ENCODE assay signal across 14 mouse cellular contexts in the genomic region with DNA sequence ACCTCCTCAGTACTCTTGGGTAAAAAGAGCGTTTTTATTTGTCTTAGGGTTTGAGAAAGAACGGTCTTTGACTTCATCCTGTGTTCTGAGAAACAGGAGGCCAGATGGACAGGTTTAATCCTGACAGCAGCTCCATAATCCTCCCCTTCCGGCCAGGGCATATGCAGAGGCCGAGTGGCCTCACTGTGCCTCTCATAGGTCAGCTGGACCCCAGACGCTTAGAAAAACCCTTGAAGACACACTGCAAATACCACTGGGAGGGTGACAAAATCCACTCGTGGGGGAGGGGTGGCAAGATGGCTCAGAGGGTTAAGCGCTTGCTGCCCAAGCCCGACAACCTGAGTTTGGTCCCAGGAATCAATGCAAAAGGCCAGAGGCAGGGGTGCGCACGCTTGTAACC.
DNase-seq lines count a peak whose midpoint lies in the region; ATAC-seq and TF ChIP-seq lines count a peak whose summit lies in the region.
"Had no signal": no experiment of that assay in that cellular context is flagged by ENCODE, and none has a peak within 500 bp of the region (broad histone marks: within the 10 kb centered on the region; RNA-seq: fewer than 3 reads in every experiment).

No protein-coding gene starts in this region.

- H3K36me3 ChIP-seq in forebrain, embryonic 13.5 days (ENCODE audit: poor library complexity, severe bottlenecking) = peaks cover 7% of the 10 kb centered on the region
- H3K36me3 ChIP-seq in forebrain, postnatal 0 days (ENCODE audit: insufficient read depth) = no peaks in the 10 kb centered on the region
- peaks cover 33% of the 10 kb centered on the region for H3K36me3 ChIP-seq in hindbrain, embryonic 10.5 days
- no peaks in the 10 kb centered on the region for H3K36me3 ChIP-seq in hindbrain, postnatal 0 days (ENCODE audit: insufficient read depth, low read length)
- H3K36me3 ChIP-seq in intestine, embryonic 15.5 days = peaks cover 6% of the 10 kb centered on the region

- H3K27me3 ChIP-seq in forebrain, embryonic 13.5 days = no peaks in the 10 kb centered on the region
- no peaks in the 10 kb centered on the region for H3K27me3 ChIP-seq in forebrain, postnatal 0 days (ENCODE audit: insufficient read depth, low read length)
- no peaks in the 10 kb centered on the region for H3K27me3 ChIP-seq in hindbrain, embryonic 10.5 days (ENCODE audit: insufficient read depth, poor library complexity, severe bottlenecking)
- H3K27me3 ChIP-seq in hindbrain, postnatal 0 days (ENCODE audit: insufficient read depth, low read length) = no peaks in the 10 kb centered on the region
- H3K27me3 ChIP-seq in intestine, embryonic 15.5 days (replicated peaks) = no peaks in the 10 kb centered on the region
- H3K27me3 ChIP-seq: limb, embryonic 13.5 days had no signal

- no peak for DNase-seq in forebrain, postnatal 0 days
- DNase-seq in hindbrain, embryonic 10.5 days (ENCODE audit: low spot score) = no peak
- DNase-seq in hindbrain, postnatal 0 days (ENCODE audit: low spot score) = no peak
- peak; percentile 59 for DNase-seq in retina, embryonic 14.5 days (ENCODE audit: low spot score)
- no peak for DNase-seq in layer of hippocampus, adult 9-10 months (ENCODE audit: low spot score)
- no peak for DNase-seq in frontal cortex, postnatal 36 days (ENCODE audit: low spot score in 2 of 2)
- DNase-seq: adrenal gland, adult 8-10 months; cerebellum, adult 8-10 months; kidney, adult 18-20 months; kidney, postnatal 36 days; liver, postnatal 0 days had no signal

- H3K27ac ChIP-seq in forebrain, embryonic 13.5 days = no peak overlapping the region; the same call in 1 of the 2 replicates
- no peak overlapping the region for H3K27ac ChIP-seq in forebrain, postnatal 0 days (ENCODE audit: low read depth, low read length)
- H3K27ac ChIP-seq in hindbrain, embryonic 10.5 days = peak overlapping the region; percentile 76
- no peak overlapping the region for H3K27ac ChIP-seq in hindbrain, postnatal 0 days
- H3K27ac ChIP-seq in intestine, embryonic 15.5 days = peak overlapping the region; percentile 27; the same call in 1 of the 2 replicates
- H3K27ac ChIP-seq: limb, embryonic 13.5 days had no signal

- H3K9me3 ChIP-seq in forebrain, embryonic 13.5 days (replicated peaks) = no peaks in the 10 kb centered on the region
- H3K9me3 ChIP-seq in forebrain, postnatal 0 days (ENCODE audit: low read length) = no peaks in the 10 kb centered on the region
- no peaks in the 10 kb centered on the region for H3K9me3 ChIP-seq in hindbrain, embryonic 10.5 days
- no peaks in the 10 kb centered on the region for H3K9me3 ChIP-seq in hindbrain, postnatal 0 days (ENCODE audit: low read length)
- H3K9me3 ChIP-seq in intestine, embryonic 15.5 days = no peaks in the 10 kb centered on the region
- H3K9me3 ChIP-seq: limb, embryonic 13.5 days had no signal

- 29% methylated on average over 10 of the region's 10 CpGs for WGBS in forebrain, embryonic 13.5 days
- WGBS in forebrain, postnatal 0 days = 42% methylated on average over 10 of the region's 10 CpGs
- 43% methylated on average over 10 of the region's 10 CpGs for WGBS in hindbrain, embryonic 10.5 days
- WGBS in hindbrain, postnatal 0 days = 50% methylated on average over 10 of the region's 10 CpGs
- WGBS in intestine, embryonic 15.5 days = 57% methylated on average over 10 of the region's 10 CpGs

- peaks cover 44% of the 10 kb centered on the region for H3K4me1 ChIP-seq in forebrain, embryonic 13.5 days
- H3K4me1 ChIP-seq in forebrain, postnatal 0 days (ENCODE audit: insufficient read depth) = peaks cover 9% of the 10 kb centered on the region; the same call in 1 of the 2 replicates
- peaks cover 54% of the 10 kb centered on the region for H3K4me1 ChIP-seq in hindbrain, embryonic 10.5 days (replicated peaks)
- H3K4me1 ChIP-seq in hindbrain, postnatal 0 days (ENCODE audit: insufficient read depth, low read length) = no peaks in the 10 kb centered on the region
- H3K4me1 ChIP-seq in intestine, embryonic 15.5 days (replicated peaks) = peaks cover 41% of the 10 kb centered on the region

- H3K9ac ChIP-seq in forebrain, embryonic 13.5 days = no peak overlapping the region
- H3K9ac ChIP-seq in forebrain, postnatal 0 days = no peak overlapping the region
- no peak overlapping the region for H3K9ac ChIP-seq in hindbrain, postnatal 0 days (replicated peaks; ENCODE audit: low read length)
- no peak overlapping the region for H3K9ac ChIP-seq in intestine, embryonic 15.5 days
- H3K9ac ChIP-seq: limb, embryonic 13.5 days; liver, postnatal 0 days had no signal

- TF ChIP-seq CTCF in forebrain, postnatal 0 days (IDR thresholded peaks at IDR 0.05; ENCODE audit: low read depth) = no peak
- TF ChIP-seq CTCF in hindbrain, postnatal 0 days (IDR thresholded peaks at IDR 0.05; ENCODE audit: low read depth) = no peak

- no peak overlapping the region for H3K4me3 ChIP-seq in forebrain, embryonic 13.5 days
- H3K4me3 ChIP-seq in forebrain, postnatal 0 days (ENCODE audit: low read depth, low read length) = no peak overlapping the region
- no peak overlapping the region for H3K4me3 ChIP-seq in hindbrain, embryonic 10.5 days
- no peak overlapping the region for H3K4me3 ChIP-seq in hindbrain, postnatal 0 days (ENCODE audit: low read length)
- no peak overlapping the region for H3K4me3 ChIP-seq in intestine, embryonic 15.5 days (replicated peaks)
- H3K4me3 ChIP-seq: limb, embryonic 13.5 days had no signal

- ATAC-seq in forebrain, embryonic 13.5 days = no peak
- no peak for ATAC-seq in forebrain, postnatal 0 days
- ATAC-seq in hindbrain, postnatal 0 days = no peak; the same call in 1 of the 2 replicates
- peak; percentile 24 for ATAC-seq in intestine, embryonic 15.5 days

- peak overlapping the region; percentile 35; the same call in 1 of the 2 replicates for H3K4me2 ChIP-seq in forebrain, embryonic 13.5 days
- no peak overlapping the region for H3K4me2 ChIP-seq in forebrain, postnatal 0 days (ENCODE audit: low read depth)
- no peak overlapping the region for H3K4me2 ChIP-seq in hindbrain, postnatal 0 days (ENCODE audit: low read depth, low read length)
- H3K4me2 ChIP-seq in intestine, embryonic 15.5 days (replicated peaks) = no peak overlapping the region; the same call in 1 of the 2 replicates
- H3K4me2 ChIP-seq: limb, embryonic 13.5 days had no signal

Comparison
In these comparisons a context has a peak if more than half of its experiments do, and no peak if none do; other contexts are left out.
1. H3K27ac ChIP-seq: peak in hindbrain, embryonic 10.5 days (single experiment) and intestine, embryonic 15.5 days (single experiment); none in forebrain, embryonic 13.5 days (single experiment), forebrain, postnatal 0 days (single experiment) and hindbrain, postnatal 0 days (single experiment).